Mouse (Mus musculus) heart, postnatal 0 days (tissue): ENCODE measurements around the gene Odf3.

Experiments
- CTCF ChIP-seq: IDR thresholded peaks from 2 replicates; pipeline ENCODE4 v1.5.1; 2016; ENCODE audit warnings: antibody characterized with exemption, control low read depth, low read depth
- EP300 ChIP-seq: IDR thresholded peaks from 2 replicates; pipeline ENCODE4 v1.6.1; 2016; ENCODE audit warnings: antibody characterized with exemption, low read depth

DNA sequence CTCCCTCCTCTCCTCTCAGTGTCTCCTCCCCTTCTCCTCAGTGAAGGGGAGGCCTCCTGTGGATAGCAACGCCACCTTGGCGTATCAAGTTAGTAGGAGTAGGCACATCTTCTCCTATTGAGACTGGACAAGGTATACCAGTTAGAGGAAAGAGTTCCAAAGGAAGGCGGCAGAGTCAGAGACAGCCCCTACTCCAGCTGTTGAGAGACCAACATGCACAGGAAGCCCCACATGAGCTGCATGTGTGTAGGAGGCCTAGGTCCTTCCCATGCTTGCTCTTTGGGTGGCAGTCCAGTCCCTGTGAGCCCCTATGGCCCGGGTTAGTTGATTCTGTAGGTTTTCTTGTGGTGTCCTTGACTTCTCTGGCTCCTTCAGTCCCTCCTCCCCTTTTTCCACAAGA, 14.3 kb upstream of the Odf3 start:
- TF ChIP-seq CTCF (no peak), EP300 (no peak)
